Mouse (Mus musculus): ENCODE results near the gene Pde5a. TPM values are rescaled to one million over a fixed set of nuclear protein-coding genes. Genes with fewer than 3 reads are reported as not detected.

Pde5a gene
- total RNA-seq, 2 experiments from 2014 or later = 0.77 to 1.2 TPM

DNA sequence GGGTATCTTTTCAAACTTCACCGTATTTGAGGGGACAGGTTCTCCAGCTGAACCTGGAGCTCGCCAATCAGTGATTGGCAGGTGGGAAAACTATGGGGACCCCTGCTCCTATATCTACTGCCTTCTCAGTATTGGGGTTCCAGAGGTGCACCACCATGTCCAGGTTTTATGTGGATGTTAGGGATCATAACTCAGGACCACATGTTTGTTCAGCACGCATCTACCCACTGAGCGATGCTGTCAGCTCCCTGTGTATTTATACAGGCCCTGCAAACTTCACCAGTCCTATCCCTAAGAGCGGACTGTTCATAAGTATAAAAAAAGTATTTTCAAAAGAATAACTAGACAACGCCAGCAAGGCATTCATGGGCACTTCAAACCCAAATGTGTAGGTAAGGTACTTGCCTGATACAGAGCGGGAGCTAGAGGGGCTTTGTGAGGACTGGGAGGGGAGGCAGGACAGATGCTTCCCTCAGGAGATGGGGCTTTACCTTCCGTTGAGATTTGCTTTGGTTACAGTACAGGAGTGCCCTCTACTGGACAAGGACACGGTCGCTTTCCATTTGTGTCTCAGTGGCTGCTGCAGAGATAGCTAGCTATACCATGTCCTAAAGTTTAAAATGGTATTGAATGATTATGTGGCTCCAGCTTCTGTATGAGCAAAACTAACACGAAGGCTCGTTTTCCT, 175.1 kb downstream of the Pde5a start:
- ATAC-seq (replicated peaks; ENCODE audit: low FRiP score, poor library complexity, severe bottlenecking) = no peak

DNA sequence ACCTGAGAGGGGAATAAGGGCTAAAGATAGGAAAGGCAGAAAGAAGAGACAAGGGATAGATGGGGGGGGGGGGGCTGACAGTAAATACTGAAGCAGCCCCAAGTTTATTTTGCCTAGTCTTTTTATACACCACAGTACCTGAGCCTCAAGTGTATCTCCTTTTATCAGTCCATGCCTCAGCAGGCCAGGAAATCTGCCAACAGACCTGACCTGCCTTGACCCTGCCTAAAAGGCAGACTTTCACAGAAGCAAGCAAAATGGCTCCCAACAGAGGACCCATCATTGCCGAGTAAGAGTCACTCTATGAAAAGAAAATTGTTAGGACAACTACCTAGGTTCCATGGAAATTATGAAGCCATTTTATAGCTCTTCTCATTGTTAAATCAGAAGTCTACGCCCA, 179.1 kb downstream of the Pde5a start:
- ATAC-seq (replicated peaks; ENCODE audit: low FRiP score, poor library complexity, severe bottlenecking) = no peak

Other genes starting within 250 kb of the Pde5a start
- 2.5 and 25.7 TPM in 2 replicates for gene Fnbp1l, start 109.2 kb upstream of the Pde5a start, total RNA-seq (2015; ENCODE audit: low replicate concordance)
- 3.2 and 8.0 TPM in 2 replicates for gene Fnbp1l, start 109.2 kb upstream of the Pde5a start, total RNA-seq (2017; ENCODE audit: low replicate concordance)
- not detected in 2 replicates for gene Fabp2, start 166.1 kb downstream of the Pde5a start, total RNA-seq (2015; ENCODE audit: low replicate concordance)
- not detected in 2 replicates for gene Fabp2, start 166.1 kb downstream of the Pde5a start, total RNA-seq (2017; ENCODE audit: low replicate concordance)
- gene Gm10959, start 190.4 kb downstream of the Pde5a start, total RNA-seq (2015; ENCODE audit: low replicate concordance) = not detected in 2 replicates
- gene Gm10959, start 190.4 kb downstream of the Pde5a start, total RNA-seq (2017; ENCODE audit: low replicate concordance) = not detected in 2 replicates
- gene 1810037I17Rik, start 195.3 kb downstream of the Pde5a start, total RNA-seq (2015; ENCODE audit: low replicate concordance) = 21.3 and 33.6 TPM in 2 replicates
- 9.3 and 12.0 TPM in 2 replicates for gene 1810037I17Rik, start 195.3 kb downstream of the Pde5a start, total RNA-seq (2017; ENCODE audit: low replicate concordance)

Data from erythroblast, adult 5-6 weeks (primary cell).